Mouse (Mus musculus) NIH3T3 (cell line): ENCODE results near the gene Rbfox1.

ENCODE experiments used
- DNase-seq: peaks from one replicate; pipeline ENCODE4 v3.0.0-alpha.2; 2012; ENCODE audit warnings: low read depth

The Rbfox1 gene

GRCm38 (mm10) chr16:7038639-7039260 lies 1153.6 kb downstream of the Rbfox1 start:
- no peak for DNase-seq

GRCm38 (mm10) chr16:7039404-7040367 lies 1154.5 kb downstream of the Rbfox1 start:
- peak; percentile 27 for DNase-seq

- no peak for DNase-seq
These were observed 1155.5 kb downstream of the Rbfox1 start for GRCm38 (mm10) chr16:7040691-7041090.

DNA sequence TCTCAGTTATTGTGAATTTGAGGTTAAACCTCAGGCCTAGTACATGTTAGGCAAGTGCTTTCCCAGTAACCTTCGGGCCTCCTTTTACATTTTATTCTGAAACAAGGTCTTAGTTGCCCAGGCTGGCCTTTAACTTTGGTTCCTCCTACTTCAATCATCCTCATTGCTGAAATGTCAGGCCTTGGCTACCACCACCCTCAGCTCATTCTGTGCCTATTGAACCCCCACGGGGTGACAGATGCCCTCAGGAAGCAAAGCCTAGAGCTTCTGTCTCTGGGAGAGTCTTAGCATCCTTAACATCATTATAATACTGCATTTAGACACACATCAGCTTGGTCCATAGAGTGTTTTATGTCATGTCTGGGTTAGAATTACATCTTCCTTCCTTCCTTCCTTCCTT lies 1162.3 kb downstream of the Rbfox1 start:
- DNase-seq: no peak

- DNase-seq: peak; percentile 77
These were observed 1164.2 kb downstream of the Rbfox1 start for GRCm38 (mm10) chr16:7049162-7049971.

DNA sequence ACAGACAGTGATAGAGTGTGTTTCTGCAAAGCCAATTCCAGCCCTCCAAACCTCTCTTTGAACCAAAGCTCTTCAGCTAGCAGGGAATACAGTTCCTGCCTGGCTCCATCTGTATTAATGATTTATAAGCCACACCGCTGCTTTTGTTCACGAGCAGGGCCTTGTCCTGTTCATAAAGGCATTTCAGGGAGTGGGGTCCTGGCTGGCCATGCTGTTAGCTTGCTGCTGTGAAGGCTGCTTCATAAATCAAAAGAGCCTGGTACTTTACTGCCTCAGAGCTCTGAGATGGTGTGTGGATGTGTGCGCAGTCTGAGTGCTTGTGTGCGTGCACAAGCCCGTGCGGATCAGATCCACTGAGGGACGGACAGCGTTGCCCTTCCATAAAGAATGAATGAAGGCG lies 1165.8 kb downstream of the Rbfox1 start:
- DNase-seq: no peak

GRCm38 (mm10) chr16:7051991-7052390 lies 1166.8 kb downstream of the Rbfox1 start:
- DNase-seq: no peak

DNA sequence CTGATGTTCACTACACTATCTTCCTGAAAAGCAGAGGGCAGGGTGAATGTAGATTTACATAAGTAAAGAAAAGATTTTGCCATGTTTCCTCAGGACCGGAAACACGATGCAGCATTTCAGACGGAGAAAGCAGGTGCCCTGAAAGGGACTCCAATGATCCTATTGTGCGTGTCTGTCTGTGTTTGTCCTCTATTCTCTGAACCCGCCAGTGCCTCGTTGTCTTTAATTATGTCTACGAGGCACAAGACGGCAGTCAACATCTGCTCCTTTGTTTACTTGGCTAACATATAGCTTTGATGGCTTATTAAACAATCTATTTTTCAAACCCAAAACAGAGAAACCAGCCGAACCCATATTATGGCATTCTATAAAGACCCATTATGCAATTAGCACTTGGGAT lies 1167.3 kb downstream of the Rbfox1 start:
- no peak for DNase-seq

DNA sequence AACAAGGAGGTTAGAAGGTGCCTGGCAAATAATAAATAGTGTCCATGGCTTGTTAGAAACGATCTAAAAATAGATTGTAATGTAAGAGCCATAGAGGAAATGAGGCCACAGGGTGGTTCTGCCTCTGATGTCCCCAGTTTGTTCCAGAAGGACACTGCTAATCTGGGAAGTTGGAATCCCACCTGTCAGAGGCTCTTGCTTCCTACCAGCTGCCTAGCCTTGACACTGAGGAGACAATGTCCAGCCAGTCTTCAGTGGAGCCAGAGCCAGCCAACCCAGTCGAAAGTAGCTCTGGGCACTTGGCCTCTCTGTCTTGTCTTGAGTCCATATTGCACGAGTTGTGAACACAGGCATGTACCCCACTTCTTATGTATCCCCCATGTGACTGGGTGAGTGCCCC lies 1172.6 kb downstream of the Rbfox1 start:
- DNase-seq: no peak

DNA sequence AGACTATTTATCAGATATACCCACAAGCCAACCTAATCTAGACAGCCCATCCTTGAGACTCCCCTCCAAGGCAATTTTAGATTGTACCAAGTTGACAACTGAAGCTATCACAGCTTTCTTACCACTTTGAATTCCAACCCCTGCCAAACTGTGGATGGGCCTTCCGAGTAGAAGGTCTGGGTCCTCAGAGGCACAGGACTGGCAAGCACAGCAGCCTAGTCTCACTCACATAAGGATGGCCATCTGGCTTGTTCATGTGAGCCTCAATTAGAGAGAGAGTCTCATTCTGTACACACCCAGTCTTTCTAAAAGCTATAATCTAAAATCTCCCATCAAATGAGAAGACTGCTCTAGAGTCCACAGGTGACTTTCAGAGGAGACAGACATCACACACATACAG lies 1173.4 kb downstream of the Rbfox1 start:
- DNase-seq: no peak

DNA sequence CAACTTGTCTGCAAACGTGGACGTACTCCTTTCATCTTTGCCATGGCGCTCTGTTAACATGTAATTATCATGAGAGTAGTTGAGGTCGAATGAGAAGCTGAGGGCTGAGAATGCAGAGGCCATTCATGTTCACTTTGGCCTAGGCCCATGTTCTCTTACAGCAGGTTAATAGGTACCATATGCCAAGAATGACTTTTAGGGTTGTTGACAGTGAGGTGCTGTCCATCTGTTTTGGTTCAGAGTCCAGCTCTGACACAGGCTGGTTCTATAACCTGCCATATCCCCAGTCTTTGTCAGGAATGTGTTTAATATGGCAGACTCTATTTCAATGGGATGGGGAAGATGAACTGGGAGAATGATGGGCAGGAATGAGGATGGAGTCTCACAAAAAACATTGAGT lies 1174.4 kb downstream of the Rbfox1 start:
- DNase-seq: no peak

DNA sequence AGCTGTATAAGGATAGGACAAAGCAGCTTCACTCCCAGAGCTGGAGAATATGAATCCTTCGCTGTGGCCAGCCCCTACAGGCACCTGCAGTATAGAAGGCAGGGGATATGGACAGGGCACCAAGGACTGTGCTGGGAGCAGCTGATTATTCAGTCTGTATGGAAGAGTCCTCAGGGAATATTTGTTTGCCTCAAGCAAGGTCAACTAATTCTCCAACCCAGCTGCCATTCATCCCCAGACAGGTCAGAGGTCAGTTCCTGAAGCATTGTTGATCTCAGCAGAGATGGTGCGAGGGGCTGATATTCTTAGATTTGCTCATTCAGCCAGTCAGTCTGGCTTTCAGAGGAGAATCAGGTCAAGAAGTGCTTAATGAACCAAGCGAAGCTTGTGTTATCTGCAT lies 1175.7 kb downstream of the Rbfox1 start:
- DNase-seq: no peak

- DNase-seq: no peak
These were observed 1177.4 kb downstream of the Rbfox1 start for GRCm38 (mm10) chr16:7062512-7062911.

GRCm38 (mm10) chr16:7067109-7067508 lies 1182.0 kb downstream of the Rbfox1 start:
- no peak for DNase-seq

DNA sequence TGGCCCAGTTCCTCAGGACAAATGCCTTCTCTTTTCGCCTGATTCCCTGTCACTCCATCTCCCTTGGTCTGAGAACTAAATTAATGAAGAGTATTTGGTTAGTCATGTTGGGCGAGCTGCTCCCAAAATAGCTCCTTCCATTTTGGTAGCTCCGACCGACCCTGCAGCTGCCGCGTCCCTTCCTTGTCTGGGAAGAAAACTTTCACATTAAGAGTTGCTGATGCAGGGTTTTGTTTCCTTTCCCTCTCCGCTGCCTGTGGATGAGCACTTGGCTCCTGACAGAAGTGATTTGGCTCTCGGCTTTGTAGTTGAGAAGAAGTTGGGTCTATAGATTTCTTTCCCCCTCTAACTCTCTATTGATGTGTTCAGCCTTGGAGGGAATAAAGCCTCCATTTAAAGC lies 1184.4 kb downstream of the Rbfox1 start:
- DNase-seq: no peak

- no peak for DNase-seq
These were observed 1189.6 kb downstream of the Rbfox1 start for GRCm38 (mm10) chr16:7074786-7075185.

DNA sequence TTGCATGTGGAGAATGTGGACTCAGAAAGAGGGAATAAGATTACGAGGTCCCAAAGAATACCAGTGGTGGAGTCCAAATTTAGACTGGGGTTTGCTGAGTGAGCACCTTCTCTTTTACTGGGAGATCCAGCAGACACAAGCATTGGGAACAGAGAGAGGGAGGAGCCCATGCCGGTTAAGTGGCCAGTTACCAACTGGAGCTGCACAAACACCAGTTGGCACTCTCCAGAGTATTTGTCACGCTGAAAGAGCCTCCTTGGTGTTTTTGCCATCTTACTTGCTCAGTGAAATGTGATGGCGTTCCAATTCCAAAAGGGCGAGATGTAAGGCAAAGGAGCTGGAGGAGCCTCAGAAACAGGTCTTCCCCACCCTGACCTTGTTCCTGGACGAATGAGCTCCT lies 1190.6 kb downstream of the Rbfox1 start:
- DNase-seq: no peak

- no peak for DNase-seq
These were observed 1191.2 kb downstream of the Rbfox1 start for GRCm38 (mm10) chr16:7076305-7076704.

DNA sequence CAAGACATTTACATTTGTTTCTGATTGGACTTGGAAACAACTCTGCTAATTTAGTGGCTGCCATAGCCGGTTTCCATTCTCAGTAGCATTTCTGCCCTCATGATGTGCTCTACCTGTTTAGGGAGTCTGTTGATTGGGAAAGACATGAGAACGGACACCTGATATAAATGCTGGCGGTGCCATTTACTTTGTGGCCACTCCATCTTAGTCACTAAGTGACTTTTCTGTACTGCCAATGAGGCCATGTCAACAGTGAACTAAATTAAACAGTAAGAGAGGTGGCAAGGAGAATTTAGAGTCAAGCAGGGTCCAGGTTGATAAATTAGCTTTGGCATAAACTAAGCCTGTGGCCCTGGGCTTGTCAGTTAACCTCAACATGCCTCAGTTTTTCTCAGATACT lies 1191.6 kb downstream of the Rbfox1 start:
- DNase-seq: no peak

- DNase-seq: no peak
These were observed 1196.0 kb downstream of the Rbfox1 start for GRCm38 (mm10) chr16:7081074-7081568.

DNA sequence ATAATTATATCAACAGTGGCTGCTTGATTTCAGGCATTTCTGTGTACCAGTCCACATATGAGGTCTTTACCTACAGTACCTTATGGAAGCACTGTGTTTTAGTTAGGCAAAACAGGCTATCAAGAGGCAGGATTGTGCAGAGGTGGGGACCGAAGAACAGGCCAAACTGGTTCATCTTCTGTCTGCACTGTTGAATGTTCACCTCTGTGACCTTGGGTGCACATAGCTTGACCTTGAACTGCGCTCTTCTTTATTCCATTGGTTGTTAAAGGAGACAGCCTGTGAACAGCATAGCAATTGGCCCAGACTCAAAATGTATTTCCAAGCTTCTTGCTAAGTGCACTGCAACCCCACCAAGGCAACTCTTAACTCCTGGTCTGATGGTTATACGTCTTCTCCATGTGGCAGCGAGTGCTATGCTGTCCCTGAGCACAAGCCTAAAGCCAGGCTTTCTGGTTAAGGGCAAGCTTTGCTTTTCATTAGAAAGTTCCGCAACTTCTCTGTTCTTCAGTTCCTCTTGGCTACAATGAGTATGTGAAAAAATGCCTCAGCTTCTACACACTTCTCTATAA lies 1196.6 kb downstream of the Rbfox1 start:
- DNase-seq: no peak

GRCm38 (mm10) chr16:7083937-7084336 lies 1198.8 kb downstream of the Rbfox1 start:
- DNase-seq: no peak
